Mouse (Mus musculus) liver, embryonic 11.5 days (tissue): ENCODE data around the gene Setx. TPM values are rescaled to one million over a fixed set of nuclear protein-coding genes. Genes with fewer than 3 reads are reported as not detected.
"Not testable (repeated sequence)": the region's sequence is repeated elsewhere in the genome, so short reads cannot be mapped to it uniquely, and the experiment has no call there.

Experiments used
- ATAC-seq: fragments of 200-750 bp; cut with Nextera tagmentation; replicated peaks from 2 replicates; pipeline ENCODE4 v1.8.0; 2017; ENCODE audit warnings: moderate number of reproducible peaks, mild to moderate bottlenecking, moderate TSS enrichment, moderate library complexity; ENCODE audit not compliant: low FRiP score
- DNase-seq: peaks from one replicate; pipeline ENCODE4 v3.0.0-alpha.2; 2017; ENCODE audit warnings: low spot score
- H3K27ac ChIP-seq: fragments of 300-500 bp; sonication (generic); 2 replicates; pipeline ENCODE4 v1.5.1; 2014; ENCODE audit warnings: mild to moderate bottlenecking, low read depth, low read length, control low read depth
- H3K27me3 ChIP-seq: fragments of 300-500 bp; sonication (generic); replicated peaks from 2 replicates; pipeline ENCODE4 v1.6.1; 2014; ENCODE audit warnings: low read length, mixed read lengths; ENCODE audit not compliant: control insufficient read depth, insufficient read depth
- H3K36me3 ChIP-seq: fragments of 300-500 bp; sonication (generic); 2 replicates; pipeline ENCODE4 v1.6.1; 2014; ENCODE audit warnings: mild to moderate bottlenecking, low read length, moderate library complexity, mixed read lengths; ENCODE audit not compliant: control insufficient read depth, insufficient read depth
- H3K4me1 ChIP-seq: fragments of 300-500 bp; sonication (generic); replicated peaks from 2 replicates; pipeline ENCODE4 v1.6.1; 2014; ENCODE audit warnings: low read length, mixed read lengths; ENCODE audit not compliant: control insufficient read depth, insufficient read depth
- H3K4me2 ChIP-seq: fragments of 300-500 bp; sonication (generic); 2 replicates; pipeline ENCODE4 v1.6.1; 2014; ENCODE audit warnings: mild to moderate bottlenecking, control low read depth, moderate library complexity
- H3K4me3 ChIP-seq: fragments of 300-500 bp; sonication (generic); 2 replicates; pipeline ENCODE4 v1.5.1; 2014; ENCODE audit warnings: low read depth, low read length, control low read depth
- H3K9ac ChIP-seq: fragments of 300-500 bp; sonication (generic); 2 replicates; pipeline ENCODE4 v1.6.1; 2014; ENCODE audit warnings: low read depth, low read length, control low read depth
- H3K9me3 ChIP-seq: fragments of 300-500 bp; sonication (generic); 2 replicates; pipeline ENCODE4 v1.6.1; 2016; ENCODE audit warnings: low read length, inconsistent platforms, mixed read lengths; ENCODE audit not compliant: control insufficient read depth
- WGBS: fragments of 180-500 bp; shearing (Covaris S2); extraction: QIAGEN DNeasy Blood & Tissue Kit; methylation state at CpG from one replicate; pipeline ENCODE4 v1.1.7; 2014; 5-methylcytosine and 5-hydroxymethylcytosine counted together
- polyA plus RNA-seq: library from polyadenylated mRNA; unstranded; fragments of >200 nt; fragmentation: Nextera tagmentation; extraction: Ambion mirVana; gene quantifications from 2 replicates; pipeline ENCODE4 v1.2.1, GENCODE M21; 2014

The Setx gene
- 6.8 and 10.1 TPM in 2 replicates for polyA plus RNA-seq

DNA sequence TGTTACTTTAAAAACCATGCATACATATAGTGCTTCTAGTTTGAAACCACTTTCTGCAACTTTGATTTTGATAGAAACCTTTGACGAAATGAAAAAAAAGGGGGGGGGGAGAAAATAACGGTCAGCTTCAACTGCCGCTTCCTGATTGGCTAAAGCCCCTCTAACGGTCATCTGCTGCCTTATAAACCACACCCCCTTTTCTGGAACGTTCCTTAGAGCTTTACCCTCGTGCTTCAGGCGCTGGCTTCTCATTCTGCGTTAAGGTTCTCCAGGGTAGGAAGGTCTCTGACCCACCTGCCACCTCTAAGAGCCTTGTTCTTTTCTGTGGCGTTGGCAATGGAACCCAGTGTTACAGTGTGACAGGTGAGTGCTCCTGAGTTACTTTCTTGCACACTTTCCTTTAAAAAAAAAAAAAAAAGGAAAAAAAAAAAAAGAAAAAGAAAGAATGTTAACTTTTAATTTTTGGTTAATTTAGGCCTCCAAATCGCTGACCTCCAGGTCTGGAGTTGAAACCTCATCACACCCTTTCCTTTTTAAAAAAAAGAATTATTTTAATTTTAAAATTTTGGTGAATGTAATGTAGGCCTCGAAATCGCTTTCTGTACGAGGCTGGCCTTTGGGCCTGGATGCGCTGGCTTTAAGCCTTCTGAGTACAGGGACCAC lies at the start of gene Setx:
TSS of gene Setx (plus strand) at position 275 of the 663 bp plus-strand sequence.
- no peak for DNase-seq
- 68% methylated on average over 14 of the region's 14 CpGs for WGBS
- no peak for ATAC-seq
- no peaks in the 10 kb centered on the region for H3K27me3 ChIP-seq
- peaks cover 4% of the 10 kb centered on the region; the same call in 1 of the 2 replicates for H3K4me1 ChIP-seq
- peak within 1 kb of the TSS; percentile 87 for H3K4me2 ChIP-seq
- H3K4me3 ChIP-seq: peak within 1 kb of the TSS; percentile 82
- H3K36me3 ChIP-seq: peaks cover 2% of the 10 kb centered on the region; the same call in 1 of the 2 replicates
- H3K27ac ChIP-seq: peak within 1 kb of the TSS; percentile 96
- peak within 1 kb of the TSS; percentile 93 for H3K9ac ChIP-seq
- H3K9me3 ChIP-seq: no peaks in the 10 kb centered on the region

GRCm38 (mm10) chr2:29074676-29075075 lies 49.3 kb upstream of the Setx start:
- 88% methylated on average over 7 of the region's 7 CpGs for WGBS
- Histone ChIP-seq H3K4me2 (no peak overlapping the region), H3K4me3 (no peak overlapping the region), H3K4me1 (no peaks in the 10 kb centered on the region), H3K9ac (no peak overlapping the region), H3K27ac (no peak overlapping the region), H3K36me3 (peaks cover 43% of the 10 kb centered on the region), H3K9me3 (no peaks in the 10 kb centered on the region), H3K27me3 (no peaks in the 10 kb centered on the region)
- DNase-seq (no peak), ATAC-seq (no peak)

DNA sequence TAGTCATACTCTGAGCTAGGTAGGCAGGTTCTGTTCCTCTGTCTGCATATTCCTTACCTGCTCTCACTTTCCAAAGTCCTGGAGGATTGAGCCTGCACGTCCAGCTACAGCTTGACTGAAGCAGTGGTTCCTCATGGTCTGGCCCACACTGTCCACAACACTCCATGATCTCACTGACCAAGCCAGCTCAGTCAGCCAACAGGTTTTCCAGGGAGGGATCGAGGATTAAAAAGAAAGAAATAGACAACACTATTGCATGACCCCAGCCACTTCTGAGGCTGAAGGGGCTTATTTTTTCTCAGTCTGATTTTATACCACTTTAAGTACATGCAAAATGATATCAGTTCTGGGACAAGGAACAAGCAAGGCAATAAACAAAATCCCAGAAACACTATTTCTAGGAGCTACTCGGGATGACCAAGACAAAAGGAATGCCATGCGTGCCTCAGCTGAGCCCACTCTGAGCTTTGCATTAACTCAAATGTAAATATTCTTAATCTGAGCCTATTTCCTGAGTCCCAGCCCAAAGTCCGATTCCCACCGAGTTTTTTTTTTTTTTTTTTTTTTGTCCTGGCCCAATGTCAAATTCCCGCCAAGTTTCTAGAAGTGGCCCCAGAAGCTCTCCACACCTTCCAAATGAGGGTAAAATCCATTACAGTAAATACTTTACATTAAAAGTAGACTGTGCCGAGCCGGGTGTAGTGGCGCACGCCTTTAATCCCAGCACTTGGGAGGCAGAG lies 48.5 kb upstream of the Setx start:
- Histone ChIP-seq H3K36me3 (peaks cover 46% of the 10 kb centered on the region), H3K4me3 (no peak overlapping the region), H3K4me1 (no peaks in the 10 kb centered on the region), H3K9me3 (no peaks in the 10 kb centered on the region), H3K4me2 (no peak overlapping the region), H3K27ac (no peak overlapping the region), H3K27me3 (no peaks in the 10 kb centered on the region), H3K9ac (no peak overlapping the region)
- no peak for ATAC-seq
- DNase-seq: no peak
- 86% methylated on average over 11 of the region's 11 CpGs for WGBS

DNA sequence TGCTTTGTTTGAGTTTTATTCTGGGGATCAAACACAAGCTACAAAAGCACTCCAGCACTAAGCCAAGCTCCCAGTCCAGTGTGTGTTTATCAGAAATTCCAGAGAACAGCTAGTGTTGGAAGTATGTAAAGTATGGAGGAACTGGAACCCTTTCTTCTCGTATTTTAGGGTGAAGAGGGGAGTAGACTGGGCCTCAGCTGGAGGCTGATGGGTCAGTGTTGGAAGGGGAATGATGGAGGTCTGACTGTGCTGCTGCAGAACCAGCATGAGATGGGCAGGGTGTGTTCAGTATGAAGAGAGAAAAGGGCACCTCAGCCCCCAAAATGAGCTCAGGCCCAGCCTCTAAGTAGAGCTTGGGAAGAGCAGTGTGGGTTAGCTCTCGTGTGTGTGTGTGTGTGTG lies 47.8 kb upstream of the Setx start:
- H3K36me3 ChIP-seq: peaks cover 46% of the 10 kb centered on the region
- 85% methylated on average over 2 of the region's 2 CpGs for WGBS
- H3K9me3 ChIP-seq: no peaks in the 10 kb centered on the region
- no peaks in the 10 kb centered on the region for H3K27me3 ChIP-seq
- no peak for ATAC-seq
- DNase-seq: no peak
- no peak overlapping the region for H3K27ac ChIP-seq
- no peaks in the 10 kb centered on the region for H3K4me1 ChIP-seq
- H3K4me3 ChIP-seq: no peak overlapping the region
- no peak overlapping the region for H3K9ac ChIP-seq
- H3K4me2 ChIP-seq: no peak overlapping the region

GRCm38 (mm10) chr2:29081965-29082364 lies 42.0 kb upstream of the Setx start:
- H3K27ac ChIP-seq: no peak overlapping the region
- WGBS: 76% methylated on average over 3 of the region's 3 CpGs
- H3K27me3 ChIP-seq: no peaks in the 10 kb centered on the region
- no peak overlapping the region for H3K4me2 ChIP-seq
- no peaks in the 10 kb centered on the region for H3K4me1 ChIP-seq
- no peak overlapping the region for H3K9ac ChIP-seq
- peaks cover 46% of the 10 kb centered on the region for H3K36me3 ChIP-seq
- DNase-seq (no peak), ATAC-seq (no peak)
- no peaks in the 10 kb centered on the region for H3K9me3 ChIP-seq
- H3K4me3 ChIP-seq: no peak overlapping the region

DNA sequence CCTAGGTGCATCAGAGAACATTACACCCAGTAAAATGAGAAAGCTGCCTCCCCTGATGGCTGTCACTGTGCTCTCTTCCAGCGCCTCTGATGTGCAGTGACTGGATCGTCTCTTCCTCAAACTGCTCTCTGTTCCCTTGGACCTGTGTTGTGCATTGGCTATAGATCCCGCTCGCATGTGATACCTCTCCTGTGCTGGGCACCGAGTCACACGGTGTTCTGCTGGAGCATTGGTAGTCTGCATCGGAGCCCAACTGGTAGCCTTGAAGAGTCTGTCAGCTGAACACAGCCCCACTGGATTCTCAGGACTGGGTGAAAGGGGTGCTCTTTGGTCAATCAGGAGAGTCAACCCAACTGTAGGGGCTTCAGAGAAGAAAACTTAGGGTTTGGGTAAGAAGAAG lies 38.0 kb upstream of the Setx start:
- H3K9me3 ChIP-seq: no peaks in the 10 kb centered on the region
- H3K9ac ChIP-seq: no peak overlapping the region
- H3K4me3 ChIP-seq: no peak overlapping the region
- ATAC-seq (no peak), DNase-seq (no peak)
- 96% methylated on average over 7 of the region's 7 CpGs for WGBS
- peaks cover 33% of the 10 kb centered on the region for H3K36me3 ChIP-seq
- H3K27ac ChIP-seq: no peak overlapping the region
- no peak overlapping the region for H3K4me2 ChIP-seq
- no peaks in the 10 kb centered on the region for H3K4me1 ChIP-seq
- no peaks in the 10 kb centered on the region for H3K27me3 ChIP-seq

DNA sequence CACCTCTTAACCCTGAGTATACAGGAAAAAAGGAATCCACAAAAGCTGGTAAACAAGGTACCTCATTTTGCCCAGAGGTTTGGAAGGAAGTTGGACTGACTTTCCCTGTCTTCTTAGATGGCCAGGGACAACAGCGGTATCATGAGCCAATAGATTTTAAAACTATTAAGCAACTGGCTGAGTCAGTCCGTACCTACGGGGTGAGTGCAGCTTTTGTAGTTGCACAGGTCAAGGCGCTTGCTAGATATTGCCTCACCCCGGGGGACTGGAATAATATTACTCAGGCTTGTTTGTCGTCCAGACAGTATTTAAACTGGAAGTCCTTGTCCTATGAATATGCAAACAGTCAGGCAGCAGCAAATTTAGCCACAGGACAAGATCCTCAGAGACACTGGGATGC lies 34.7 kb upstream of the Setx start:
- H3K27me3 ChIP-seq, ATAC-seq, H3K4me2 ChIP-seq, H3K9ac ChIP-seq, H3K9me3 ChIP-seq, H3K4me3 ChIP-seq, H3K27ac ChIP-seq, H3K4me1 ChIP-seq, DNase-seq: not testable (repeated sequence)
- WGBS: 88% methylated on average over 6 of the region's 6 CpGs
- H3K36me3 ChIP-seq: peaks cover 22% of the 10 kb centered on the region

GRCm38 (mm10) chr2:29095674-29096073 lies 28.3 kb upstream of the Setx start:
- no peak overlapping the region for H3K27ac ChIP-seq
- H3K9ac ChIP-seq: no peak overlapping the region
- no peak overlapping the region for H3K4me2 ChIP-seq
- no peaks in the 10 kb centered on the region for H3K9me3 ChIP-seq
- no peaks in the 10 kb centered on the region for H3K4me1 ChIP-seq
- no peaks in the 10 kb centered on the region for H3K27me3 ChIP-seq
- WGBS: 88% methylated on average over 8 of the region's 8 CpGs
- DNase-seq (no peak), ATAC-seq (no peak)
- H3K4me3 ChIP-seq: no peak overlapping the region
- H3K36me3 ChIP-seq: no peaks in the 10 kb centered on the region

DNA sequence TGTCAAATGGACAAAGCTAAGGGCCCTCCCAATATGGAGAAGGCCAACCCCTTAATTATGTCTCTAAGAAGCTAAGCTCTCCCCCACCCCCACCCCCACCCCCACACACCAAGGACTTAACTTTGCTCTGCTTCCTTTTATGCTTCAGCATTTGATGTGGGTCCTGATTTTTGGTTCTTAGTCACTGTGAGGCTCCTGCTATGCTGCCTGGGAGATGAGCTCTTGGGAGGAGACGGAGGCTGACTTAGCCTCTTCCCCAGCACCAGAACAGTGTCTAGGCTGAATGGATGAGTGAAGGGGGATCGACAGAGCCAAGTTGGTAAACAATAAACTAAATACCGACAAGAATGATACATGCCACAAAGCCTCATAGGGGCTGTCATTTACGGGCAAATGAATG lies 27.2 kb upstream of the Setx start:
- no peak overlapping the region for H3K4me3 ChIP-seq
- no peak for DNase-seq
- no peaks in the 10 kb centered on the region for H3K9me3 ChIP-seq
- no peaks in the 10 kb centered on the region for H3K27me3 ChIP-seq
- no peak overlapping the region for H3K4me2 ChIP-seq
- no peak overlapping the region for H3K27ac ChIP-seq
- WGBS: 67% methylated on average over 4 of the region's 4 CpGs
- no peaks in the 10 kb centered on the region for H3K36me3 ChIP-seq
- H3K9ac ChIP-seq: no peak overlapping the region
- no peak for ATAC-seq
- H3K4me1 ChIP-seq: no peaks in the 10 kb centered on the region
